Mouse (Mus musculus): ENCODE data around the gene Klhl3. TPM values are rescaled to one million over a fixed set of nuclear protein-coding genes. Genes with fewer than 3 reads are reported as not detected.

Gene Klhl3
- polyA plus RNA-seq, 1 experiment from 2014 or later, result 3.4 TPM

MicroRNAs encoded within 50 kb of the gene (microRNA counts, 519-probe panel; counts per million panel counts)
- microRNA mmu-miR-874, result 1,255 counts per million, percentile 77 among the panel's probes with 10 or more counts

Other genes starting within 250 kb of the Klhl3 start
- 5.4 and 10.3 TPM in 2 replicates for gene Spock1, start 205.3 kb downstream of the Klhl3 start, polyA plus RNA-seq (2016; fragmentation: Nextera tagmentation; extraction: Ambion mirVana)
- 41.4 and 46.1 TPM in 2 replicates for gene Hnrnpa0, start 15.0 kb upstream of the Klhl3 start, polyA plus RNA-seq (2016; fragmentation: Nextera tagmentation; extraction: Ambion mirVana)
- gene Idnk, start 44.1 kb upstream of the Klhl3 start, polyA plus RNA-seq (2016; fragmentation: Nextera tagmentation; extraction: Ambion mirVana), result 57.1 and 66.7 TPM in 2 replicates
- 134 and 142 TPM in 2 replicates for gene Ubqln1, start 102.1 kb upstream of the Klhl3 start, polyA plus RNA-seq (2016; fragmentation: Nextera tagmentation; extraction: Ambion mirVana)
- gene Gkap1, start 162.1 kb upstream of the Klhl3 start, polyA plus RNA-seq (2016; fragmentation: Nextera tagmentation; extraction: Ambion mirVana), result 23.2 and 23.6 TPM in 2 replicates
- 0.72 and 1.5 TPM in 2 replicates for gene Kif27, start 245.5 kb upstream of the Klhl3 start, polyA plus RNA-seq (2016; fragmentation: Nextera tagmentation; extraction: Ambion mirVana)

Data from hindbrain, embryonic 10.5 days (tissue).